Mouse (Mus musculus): ENCODE results near the gene Arrdc2. TPM values are rescaled to one million over a fixed set of nuclear protein-coding genes. Genes with fewer than 3 reads are reported as not detected.

Gene Arrdc2
- polyA plus RNA-seq, 1 experiment, result 31.4 TPM

- no peak overlapping the region for H3K4me3 ChIP-seq (ENCODE audit: insufficient read depth, low read length)
- no peaks in the 10 kb centered on the region for H3K4me1 ChIP-seq (ENCODE audit: control insufficient read depth, insufficient read depth, low read length)
- no peak overlapping the region for H3K27ac ChIP-seq (ENCODE audit: insufficient read depth, low read length)
- TF ChIP-seq CTCF (IDR thresholded peaks at IDR 0.05; ENCODE audit: extremely low read depth, insufficient read depth, low read length) (no peak), POLR2A (IDR thresholded peaks at IDR 0.05; ENCODE audit: extremely low read depth, insufficient read depth, low read length) (no peak)
Observed at GRCm38 (mm10) chr8:70786291-70787050, 53.0 kb downstream of the Arrdc2 start.

Other genes starting within 250 kb of the Arrdc2 start
- gene Isyna1, start 245.3 kb downstream of the Arrdc2 start, polyA plus RNA-seq (2012; rRNA removed), result 71.1 and 77.2 TPM in 2 replicates
- gene Ssbp4, start 230.8 kb downstream of the Arrdc2 start, polyA plus RNA-seq (2012; rRNA removed), result 241 and 249 TPM in 2 replicates
- gene Lrrc25, start 223.6 kb downstream of the Arrdc2 start, polyA plus RNA-seq (2012; rRNA removed), result 1.0 and 1.4 TPM in 2 replicates
- 0.09 and 0.19 TPM in 2 replicates for gene Gdf15, start 207.3 kb downstream of the Arrdc2 start, polyA plus RNA-seq (2012; rRNA removed)
- gene Pgpep1, start 179.3 kb downstream of the Arrdc2 start, polyA plus RNA-seq (2012; rRNA removed), result 18.1 and 19.7 TPM in 2 replicates
- 100 and 105 TPM in 2 replicates for gene Lsm4, start 166.5 kb downstream of the Arrdc2 start, polyA plus RNA-seq (2012; rRNA removed)
- gene Jund, start 140.8 kb downstream of the Arrdc2 start, polyA plus RNA-seq (2012; rRNA removed), result 223 and 226 TPM in 2 replicates
- 0.08 and 0.13 TPM in 2 replicates for gene Iqcn, start 136.3 kb downstream of the Arrdc2 start, polyA plus RNA-seq (2012; rRNA removed)
- 0.09 TPM in 1 of 2 replicates, not detected in the other for gene Gm3336, start 121.2 kb downstream of the Arrdc2 start, polyA plus RNA-seq (2012; rRNA removed)
- gene Pde4c, start 116.0 kb downstream of the Arrdc2 start, polyA plus RNA-seq (2012; rRNA removed), result 4.8 and 5.9 TPM in 2 replicates
- 1,139 and 1,160 TPM in 2 replicates for gene Rab3a, start 85.0 kb downstream of the Arrdc2 start, polyA plus RNA-seq (2012; rRNA removed)
- 51.6 and 59.2 TPM in 2 replicates for gene Mpv17l2, start 78.8 kb downstream of the Arrdc2 start, polyA plus RNA-seq (2012; rRNA removed)
- gene Pik3r2, start 63.0 kb downstream of the Arrdc2 start, polyA plus RNA-seq (2012; rRNA removed), result 177 and 193 TPM in 2 replicates
- 265 and 282 TPM in 2 replicates for gene Mast3, start 34.7 kb downstream of the Arrdc2 start, polyA plus RNA-seq (2012; rRNA removed)
- 1.1 TPM in 2 replicates for gene Il12rb1, start 31.3 kb downstream of the Arrdc2 start, polyA plus RNA-seq (2012; rRNA removed)
- gene Kcnn1, start 23.5 kb upstream of the Arrdc2 start, polyA plus RNA-seq (2012; rRNA removed), result 30.2 and 36.0 TPM in 2 replicates
- 176 and 182 TPM in 2 replicates for gene Ccdc124, start 34.2 kb upstream of the Arrdc2 start, polyA plus RNA-seq (2012; rRNA removed)
- 15.9 and 16.0 TPM in 2 replicates for gene Slc5a5, start 53.0 kb upstream of the Arrdc2 start, polyA plus RNA-seq (2012; rRNA removed)
- 1,503 and 1,518 TPM in 2 replicates for gene Rpl18a, start 57.7 kb upstream of the Arrdc2 start, polyA plus RNA-seq (2012; rRNA removed)
- 62.2 and 62.3 TPM in 2 replicates for gene Map1s, start 66.2 kb upstream of the Arrdc2 start, polyA plus RNA-seq (2012; rRNA removed)

Data from cortical plate, adult 2 months (tissue).